Comparison of ENCODE assay signal across 13 mouse cellular contexts in the genomic region with DNA sequence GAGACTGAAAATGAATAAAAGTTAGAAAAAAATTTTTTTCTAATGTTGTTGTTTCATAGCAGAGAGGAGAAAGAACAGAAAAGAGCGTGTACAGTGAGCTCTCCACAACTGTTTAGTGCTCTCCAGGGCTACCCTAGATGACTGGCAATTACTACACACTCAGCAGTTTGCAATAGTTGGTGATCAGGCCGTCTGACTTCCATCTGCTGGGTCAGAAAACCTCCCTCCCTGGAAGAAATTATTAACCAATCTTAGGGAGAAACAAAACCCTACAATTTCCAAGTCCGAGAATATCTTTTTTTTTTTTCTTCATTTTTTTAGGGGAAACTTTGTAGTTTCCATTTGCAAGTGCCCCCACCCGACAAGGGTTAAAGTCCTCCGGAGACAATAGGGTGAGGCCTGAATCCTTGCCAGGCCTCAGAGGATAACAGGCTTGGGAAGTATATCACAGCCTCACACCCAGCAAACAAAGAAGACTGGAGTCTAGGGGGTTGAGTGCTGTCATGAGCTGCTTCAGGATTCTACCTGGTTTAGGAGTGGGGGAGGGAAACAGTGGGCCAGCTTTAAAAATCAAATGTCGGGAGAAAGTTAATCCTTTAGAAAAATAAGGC.
A peak's percentile ranks its signal among the peaks of the same experiment; 100 is the strongest.
DNase-seq lines count a peak whose midpoint lies in the region; ATAC-seq and TF ChIP-seq lines count a peak whose summit lies in the region.
"Had no signal": no experiment of that assay in that cellular context is flagged by ENCODE, and none has a peak within 500 bp of the region (broad histone marks: within the 10 kb centered on the region; RNA-seq: fewer than 3 reads in every experiment).

No protein-coding gene starts in this region.

- no peak for TF ChIP-seq POLR2A in brain, embryonic 14.5 days (IDR thresholded peaks at IDR 0.05; ENCODE audit: borderline replicate concordance, extremely low read depth, insufficient read depth, insufficient read length, poor library complexity, severe bottlenecking)

- H3K27me3 ChIP-seq in forebrain, embryonic 12.5 days, result no peaks in the 10 kb centered on the region
- no peaks in the 10 kb centered on the region for H3K27me3 ChIP-seq in forebrain, embryonic 15.5 days
- no peaks in the 10 kb centered on the region for H3K27me3 ChIP-seq in midbrain, embryonic 13.5 days
- H3K27me3 ChIP-seq: liver, embryonic 12.5 days had no signal

- no peak for ATAC-seq in forebrain, embryonic 12.5 days (ENCODE audit: low FRiP score)
- no peak for ATAC-seq in forebrain, embryonic 15.5 days (replicated peaks)
- no peak for ATAC-seq in midbrain, embryonic 13.5 days
- ATAC-seq: liver, embryonic 12.5 days had no signal

- no peak overlapping the region for H3K9ac ChIP-seq in forebrain, embryonic 12.5 days
- H3K9ac ChIP-seq in forebrain, embryonic 15.5 days (replicated peaks), result no peak overlapping the region
- H3K9ac ChIP-seq in midbrain, embryonic 13.5 days (replicated peaks), result no peak overlapping the region
- H3K9ac ChIP-seq: liver, embryonic 12.5 days had no signal

- H3K27ac ChIP-seq in forebrain, embryonic 12.5 days, result 0 out of 2 replicates have a peak overlapping the region, but pooled peaks have one; percentile 42
- no peak overlapping the region for H3K27ac ChIP-seq in forebrain, embryonic 15.5 days (replicated peaks)
- H3K27ac ChIP-seq in midbrain, embryonic 13.5 days, result peak overlapping the region; percentile 70
- H3K27ac ChIP-seq: liver, embryonic 12.5 days had no signal

- no peak overlapping the region for H3K4me2 ChIP-seq in forebrain, embryonic 12.5 days
- H3K4me2 ChIP-seq in forebrain, embryonic 15.5 days (replicated peaks), result no peak overlapping the region
- H3K4me2 ChIP-seq in midbrain, embryonic 13.5 days (replicated peaks), result no peak overlapping the region
- H3K4me2 ChIP-seq: liver, embryonic 12.5 days had no signal

- 31% methylated on average over 6 of the region's 6 CpGs for WGBS in forebrain, embryonic 12.5 days
- WGBS in forebrain, embryonic 15.5 days, result 31% methylated on average over 6 of the region's 6 CpGs
- 28% methylated on average over 6 of the region's 6 CpGs for WGBS in midbrain, embryonic 13.5 days

- H3K4me3 ChIP-seq in forebrain, embryonic 12.5 days (replicated peaks), result no peak overlapping the region
- no peak overlapping the region for H3K4me3 ChIP-seq in forebrain, embryonic 15.5 days
- no peak overlapping the region for H3K4me3 ChIP-seq in midbrain, embryonic 13.5 days (replicated peaks)
- H3K4me3 ChIP-seq: liver, embryonic 12.5 days had no signal

- peaks cover 24% of the 10 kb centered on the region for H3K4me1 ChIP-seq in forebrain, embryonic 12.5 days
- peaks cover 15% of the 10 kb centered on the region for H3K4me1 ChIP-seq in forebrain, embryonic 15.5 days
- H3K4me1 ChIP-seq in midbrain, embryonic 13.5 days (replicated peaks), result peaks cover 33% of the 10 kb centered on the region
- H3K4me1 ChIP-seq: liver, embryonic 12.5 days had no signal

- TF ChIP-seq CTCF in brain, embryonic 14.5 days (IDR thresholded peaks at IDR 0.05; ENCODE audit: borderline replicate concordance, extremely low read depth, insufficient read depth, insufficient read length), result no peak

- peak; percentile 49 for DNase-seq in brain, embryonic 14.5 days (ENCODE audit: low read depth)
- peak; percentile 20 for DNase-seq in kidney, adult 18-20 months
- DNase-seq in thymus, postnatal 14 days, result no peak
- DNase-seq in gastrocnemius, postnatal 25 days, result no peak
- no peak for DNase-seq in lung, postnatal 14 days
- DNase-seq: cerebellum, postnatal 36 days; heart, adult 18-20 months; lung, postnatal 4 days; right cerebral cortex, postnatal 14 days had no signal

- H3K9me3 ChIP-seq in forebrain, embryonic 12.5 days, result no peaks in the 10 kb centered on the region
- no peaks in the 10 kb centered on the region for H3K9me3 ChIP-seq in forebrain, embryonic 15.5 days
- H3K9me3 ChIP-seq in midbrain, embryonic 13.5 days, result no peaks in the 10 kb centered on the region
- H3K9me3 ChIP-seq: liver, embryonic 12.5 days had no signal

- H3K36me3 ChIP-seq in forebrain, embryonic 12.5 days (replicated peaks), result peaks cover 7% of the 10 kb centered on the region
- H3K36me3 ChIP-seq in forebrain, embryonic 15.5 days, result 0 out of 2 replicates have a peak, but pooled peaks cover 10% of the 10 kb centered on the region
- peaks cover 12% of the 10 kb centered on the region for H3K36me3 ChIP-seq in midbrain, embryonic 13.5 days

Comparison
In these comparisons a context has a peak if more than half of its experiments do, and no peak if none do; other contexts are left out.
1. DNase-seq: peak in brain, embryonic 14.5 days (single experiment) and kidney, adult 18-20 months (single experiment); none in thymus, postnatal 14 days (single experiment), gastrocnemius, postnatal 25 days (single experiment) and lung, postnatal 14 days (single experiment).